Comparison of ENCODE assay signal across 17 mouse cellular contexts in the genomic region with DNA sequence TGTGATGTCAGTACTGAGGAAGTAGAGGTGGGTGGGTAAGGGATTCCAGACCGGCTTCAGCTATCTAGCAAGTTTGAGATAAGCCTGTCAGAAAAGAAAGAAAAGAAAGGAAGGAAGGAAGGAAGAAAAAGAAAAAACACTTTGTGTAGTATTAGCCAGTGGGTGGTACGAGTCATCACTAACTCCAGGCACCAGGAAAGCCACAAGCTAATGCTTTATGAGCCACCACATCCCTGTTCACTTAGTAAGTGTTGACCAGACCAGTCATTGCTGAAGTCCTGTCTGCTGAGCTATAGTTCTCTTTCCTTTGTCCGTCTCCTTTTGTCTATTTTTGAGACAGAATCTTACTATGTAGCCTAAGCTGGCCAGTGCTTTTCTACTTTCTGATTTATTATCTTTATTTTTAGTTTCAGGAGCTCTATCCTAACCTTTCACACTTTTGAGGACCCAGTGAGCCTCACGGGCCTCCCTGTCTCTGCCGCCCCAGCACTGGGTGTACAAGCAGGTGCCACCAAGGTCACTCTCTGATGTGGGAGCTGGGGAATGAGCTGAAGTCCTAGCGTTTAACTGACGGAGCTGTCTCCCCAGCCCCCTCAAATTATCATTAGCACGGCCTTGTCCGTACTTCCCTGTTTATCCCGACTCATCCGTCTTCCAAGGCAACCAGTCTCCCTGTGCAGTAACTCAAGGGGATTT. TPM values are rescaled to one million over a fixed set of nuclear protein-coding genes. Genes with fewer than 3 reads are reported as not detected.
DNase-seq lines count a peak whose midpoint lies in the region; ATAC-seq and TF ChIP-seq lines count a peak whose summit lies in the region.
"Had no signal": no experiment of that assay in that cellular context is flagged by ENCODE, and none has a peak within 500 bp of the region (broad histone marks: within the 10 kb centered on the region; RNA-seq: fewer than 3 reads in every experiment).

No protein-coding gene starts in this region.

- WGBS in heart, postnatal 0 days = 50% methylated on average over 11 of the region's 11 CpGs

- DNase-seq in adrenal gland, adult (ENCODE audit: inconsistent age in 2 of 2, low spot score in 1 of 2) = peak; percentile 75 to 79
- no peak for DNase-seq in adrenal gland, adult 18-20 months (ENCODE audit: low spot score in 2 of 2)
- DNase-seq in heart, postnatal 0 days (ENCODE audit: low spot score) = peak; percentile 8
- DNase-seq in heart, postnatal 36 days = no peak
- DNase-seq in 3T3-L1 (ENCODE audit: low read depth, low spot score) = peak; percentile 60
- DNase-seq in adrenal gland, postnatal 25 days = peak; percentile 23
- no peak for DNase-seq in gastrocnemius, postnatal 25 days
- no peak for DNase-seq in left cerebral cortex, adult 2 months (ENCODE audit: extremely low spot score in 1 of 2, low spot score in 2 of 2)
- DNase-seq: gastrocnemius, postnatal 14 days; thymus, postnatal 14 days had no signal

- H3K9ac ChIP-seq in heart, postnatal 0 days (replicated peaks; ENCODE audit: low read depth, low read length) = no peak overlapping the region
- H3K9ac ChIP-seq: embryonic facial prominence, embryonic 13.5 days; neural tube, embryonic 13.5 days had no signal

- no peak for ATAC-seq in heart, postnatal 0 days (ENCODE audit: insufficient read depth, low read depth)
- ATAC-seq: inflammation-experienced regulatory T-cells, adult 6 months had no signal

- H3K4me3 ChIP-seq in heart, postnatal 0 days (ENCODE audit: low read depth, low read length) = no peak overlapping the region
- no peak overlapping the region for H3K4me3 ChIP-seq in left cerebral cortex, adult 2 months
- H3K4me3 ChIP-seq: embryonic facial prominence, embryonic 13.5 days; forebrain, embryonic 10.5 days; neural tube, embryonic 13.5 days had no signal

- H3K27ac ChIP-seq in heart, postnatal 0 days (ENCODE audit: low read depth) = peak overlapping the region; percentile 30; the same call in 1 of the 2 replicates
- no peak overlapping the region for H3K27ac ChIP-seq in left cerebral cortex, adult 2 months
- H3K27ac ChIP-seq: embryonic facial prominence, embryonic 13.5 days; forebrain, embryonic 10.5 days; neural tube, embryonic 13.5 days had no signal

- intact Hi-C loops in heart, postnatal 36 days (cut with DNase I) = no loop called here
- intact Hi-C loops in left cerebral cortex, adult 2 months (cut with DNase I) = no loop called here

- no peaks in the 10 kb centered on the region for H3K36me3 ChIP-seq in heart, postnatal 0 days (replicated peaks; ENCODE audit: control insufficient read depth, insufficient read depth, low read length)

- H3K4me2 ChIP-seq in heart, postnatal 0 days (ENCODE audit: low read depth, low read length) = no peak overlapping the region
- H3K4me2 ChIP-seq: embryonic facial prominence, embryonic 13.5 days; neural tube, embryonic 13.5 days had no signal

- no peak for TF ChIP-seq CTCF in heart, postnatal 0 days (IDR thresholded peaks at IDR 0.05; ENCODE audit: low read depth)
- TF ChIP-seq CTCF in left cerebral cortex, adult 2 months (IDR thresholded peaks at IDR 0.05) = no peak

- TF ChIP-seq EP300 in heart, postnatal 0 days (IDR thresholded peaks at IDR 0.05; ENCODE audit: low read depth) = no peak

- no peaks in the 10 kb centered on the region for H3K9me3 ChIP-seq in heart, postnatal 0 days (replicated peaks; ENCODE audit: control insufficient read depth, low read length)
- H3K9me3 ChIP-seq: embryonic facial prominence, embryonic 13.5 days; forebrain, embryonic 10.5 days; neural tube, embryonic 13.5 days had no signal

- H3K27me3 ChIP-seq in heart, postnatal 0 days (ENCODE audit: control insufficient read depth, insufficient read depth, low read length) = peaks cover 6% of the 10 kb centered on the region; the same call in 1 of the 2 replicates
- H3K27me3 ChIP-seq: embryonic facial prominence, embryonic 13.5 days; neural tube, embryonic 13.5 days had no signal

- H3K4me1 ChIP-seq in heart, postnatal 0 days (ENCODE audit: control insufficient read depth, insufficient read depth) = no peaks in the 10 kb centered on the region

RNA-seq across cellular contexts. Expression of a gene that starts 10.0 kb away (rescaled TPM):
- 10 to 100 TPM; 35.0 to 41.0 TPM for total RNA-seq in adrenal gland, adult 18-20 months (2021)
- total RNA-seq in heart, postnatal 0 days (2014; rRNA removed; ENCODE audit: low replicate concordance) = 11.4 and 12.1 TPM in 2 replicates
- 9.3 and 10.2 TPM in 2 replicates for polyA plus RNA-seq in heart, postnatal 0 days (2015; fragmentation: Nextera tagmentation; extraction: Ambion mirVana)
- 1 to 10 TPM; 8.3 to 9.1 TPM for total RNA-seq in heart, postnatal 36 days (2021)
- 31.3 and 41.0 TPM in 2 replicates for total RNA-seq in adrenal gland, postnatal 25 days (2021)
- total RNA-seq in gastrocnemius, postnatal 25 days (2021) = 1 to 10 TPM; 3.6 to 4.8 TPM
- 100 to 1,000 TPM in 1 of 2 experiments, 10 to 100 TPM in 1; 99.6 to 113 TPM for total RNA-seq in left cerebral cortex, adult 2 months (2021)

RNA-seq across cellular contexts. Expression of a gene that starts 33.6 kb away (rescaled TPM):
- total RNA-seq in adrenal gland, adult 18-20 months (2021) = 10 to 100 TPM; 12.6 to 12.9 TPM
- 1.4 and 3.6 TPM in 2 replicates for total RNA-seq in heart, postnatal 0 days (2014; rRNA removed; ENCODE audit: low replicate concordance)
- 1.4 and 1.5 TPM in 2 replicates for polyA plus RNA-seq in heart, postnatal 0 days (2015; fragmentation: Nextera tagmentation; extraction: Ambion mirVana)
- total RNA-seq in heart, postnatal 36 days (2021) = under 1 TPM; 0.58 to 0.92 TPM
- 14.8 and 21.8 TPM in 2 replicates for total RNA-seq in adrenal gland, postnatal 25 days (2021)
- total RNA-seq in gastrocnemius, postnatal 25 days (2021) = under 1 TPM; 0.46 to 0.54 TPM
- 10 to 100 TPM; 31.6 to 35.7 TPM for total RNA-seq in left cerebral cortex, adult 2 months (2021)

RNA-seq across cellular contexts. Expression of a gene that starts 38.0 kb away (rescaled TPM):
- 1 to 10 TPM in 1 of 2 experiments, not detected in 1; 1.4 TPM for total RNA-seq in adrenal gland, adult 18-20 months (2021)
- total RNA-seq in heart, postnatal 0 days (2014; rRNA removed; ENCODE audit: low replicate concordance) = 0.81 TPM in 1 of 2 replicates, not detected in the other
- polyA plus RNA-seq in heart, postnatal 0 days (2015; fragmentation: Nextera tagmentation; extraction: Ambion mirVana) = 0.47 TPM in 1 of 2 replicates, not detected in the other
- total RNA-seq in heart, postnatal 36 days (2021) = not detected
- total RNA-seq in adrenal gland, postnatal 25 days (2021) = 0.52 TPM in 1 of 2 replicates, not detected in the other
- not detected for total RNA-seq in gastrocnemius, postnatal 25 days (2021)
- not detected for total RNA-seq in left cerebral cortex, adult 2 months (2021)
- total RNA-seq: gastrocnemius, postnatal 14 days had no signal
- polyA plus RNA-seq: embryonic facial prominence, embryonic 13.5 days; forebrain, embryonic 10.5 days; inflammation-experienced regulatory T-cells, adult 6 months; kidney, embryonic 14.5 days; limb, embryonic 11.5 days; liver, embryonic 16.5 days had no signal

Comparison
In these comparisons a context has a peak if more than half of its experiments do, and no peak if none do; other contexts are left out.
1. DNase-seq: peak in adrenal gland, adult (2 of 2), heart, postnatal 0 days (single experiment), 3T3-L1 (single experiment) and adrenal gland, postnatal 25 days (single experiment); none in adrenal gland, adult 18-20 months (0 of 2), heart, postnatal 36 days (0 of 2), gastrocnemius, postnatal 25 days (single experiment) and left cerebral cortex, adult 2 months (0 of 2).